Mouse (Mus musculus) testis, adult 2 months (tissue): ENCODE measurements at regions not wholly inside any gene's neighbourhood (a gene's known extent, or its start where the extent isn't known, plus 50 kb on each side); places are given as distances from the start of the nearest gene placed in this dataset.

Experiments
- CTCF ChIP-seq: fragments of 200-500 bp; IDR thresholded peaks from 2 replicates; pipeline ENCODE4 v1.5.1; 2012; ENCODE audit warnings: low read depth, mild to moderate bottlenecking, inconsistent platforms, low read length, moderate library complexity; ENCODE audit not compliant: control insufficient read depth, insufficient read depth, insufficient replicate concordance
- POLR2A ChIP-seq: fragments of 200-500 bp; IDR thresholded peaks from 2 replicates; pipeline ENCODE4 v1.6.1; 2012; ENCODE audit warnings: low read depth, mild to moderate bottlenecking, inconsistent platforms, low read length, moderate library complexity; ENCODE audit not compliant: control insufficient read depth

- no peak for TF ChIP-seq CTCF
- TF ChIP-seq POLR2A, result no peak
These were observed 108.5 kb upstream of the Kitl start for GRCm38 (mm10) chr10:99906778-99907435.
